Mouse (Mus musculus) v-Abl transformed pro-B cells (cell line): ENCODE results near the gene Tmem150b.

Experiments used
- in situ Hi-C, 2 experiments: fragments of 400-800 bp; cut with MboI; formaldehyde crosslinking; loops; one replicate each; pipeline ENCODE4 v1.15.1; 2025; ENCODE audit not compliant: unreplicated experiment in 2 of 2

The Tmem150b gene

GRCm38 (mm10) chr7:4725169-4725568, at the start of gene Tmem150b:
TSS of gene Tmem150b (minus strand) at chr7:4725249.
- in situ Hi-C loops = no loop called here

- in situ Hi-C loops = no loop called here
These were observed 46.2 kb upstream of the Tmem150b start, which contains the start of gene Fam71e2 for GRCm38 (mm10) chr7:4771202-4771601. TSS of gene Fam71e2 (minus strand) at chr7:4771302.

GRCm38 (mm10) chr7:4764946-4765710, 40.1 kb upstream of the Tmem150b start:
- in situ Hi-C loops = no loop called here

- in situ Hi-C loops = no loop called here
These were observed 34.6 kb upstream of the Tmem150b start for GRCm38 (mm10) chr7:4759670-4760069.

- in situ Hi-C loops = no loop called here
These were observed 27.9 kb upstream of the Tmem150b start, which contains the start of gene Cox6b2 for GRCm38 (mm10) chr7:4752821-4753570. TSS of gene Cox6b2 (minus strand) at chr7:4753094.

- in situ Hi-C loops = no loop called here
These were observed 27.1 kb upstream of the Tmem150b start for GRCm38 (mm10) chr7:4751971-4752820.

- in situ Hi-C loops = loop anchor here (5.0 kb wide), 2 partner anchors 33 to 38 kb away; partner anchors contain the start of genes Il11 (in 1 of the 2), Tmem190 (in 1 of the 2) and Tmem238 (in 1 of the 2)
These were observed 24.1 kb upstream of the Tmem150b start for GRCm38 (mm10) chr7:4749169-4749568.

- in situ Hi-C loops = loop anchor here (5.0 kb wide), 2 partner anchors 34 to 39 kb away; partner anchors contain the start of genes Il11 (in 1 of the 2), Tmem190 (in 1 of the 2) and Tmem238 (in 1 of the 2)
These were observed 23.3 kb upstream of the Tmem150b start for GRCm38 (mm10) chr7:4748321-4748720.

- in situ Hi-C loops = loop anchor here (5.0 kb wide), 2 partner anchors 35 to 40 kb away; partner anchors contain the start of genes Il11 (in 1 of the 2), Tmem190 (in 1 of the 2) and Tmem238 (in 1 of the 2)
These were observed 22.3 kb upstream of the Tmem150b start for GRCm38 (mm10) chr7:4747156-4747899.

GRCm38 (mm10) chr7:4746326-4746980, 21.4 kb upstream of the Tmem150b start:
- in situ Hi-C loops = loop anchor here (5.0 kb wide), 2 partner anchors 36 to 41 kb away; partner anchors contain the start of genes Il11 (in 1 of the 2), Tmem190 (in 1 of the 2) and Tmem238 (in 1 of the 2)

GRCm38 (mm10) chr7:4744886-4745285, 19.8 kb upstream of the Tmem150b start:
- in situ Hi-C loops = loop anchor here (5.0 kb wide), 2 partner anchors 37 to 42 kb away; partner anchors contain the start of genes Il11 (in 1 of the 2), Tmem190 (in 1 of the 2) and Tmem238 (in 1 of the 2)

- in situ Hi-C loops = no loop called here
These were observed 18.3 kb upstream of the Tmem150b start for GRCm38 (mm10) chr7:4743354-4743753.

GRCm38 (mm10) chr7:4742482-4742819, 17.4 kb upstream of the Tmem150b start:
- in situ Hi-C loops = no loop called here

GRCm38 (mm10) chr7:4741672-4742481, 16.8 kb upstream of the Tmem150b start:
- in situ Hi-C loops = no loop called here

GRCm38 (mm10) chr7:4741151-4741550, 16.1 kb upstream of the Tmem150b start:
- in situ Hi-C loops = no loop called here

- in situ Hi-C loops = no loop called here
These were observed 15.3 kb upstream of the Tmem150b start for GRCm38 (mm10) chr7:4740309-4740727.

- in situ Hi-C loops = loop anchor here in 1 of 2 experiments (5.0 kb wide), 1 partner anchor 52 kb away; the partner anchor contains the start of gene Hspbp1
These were observed 14.7 kb upstream of the Tmem150b start, which contains the start of gene Kmt5c for GRCm38 (mm10) chr7:4739544-4740275. TSS of gene Kmt5c (plus strand) at chr7:4740115.
